Mouse (Mus musculus) spleen, adult 2 months (tissue): ENCODE data around the gene Mettl16. TPM values are rescaled to one million over a fixed set of nuclear protein-coding genes. Genes with fewer than 3 reads are reported as not detected.

Experiments
- DNase-seq, 2 experiments: peaks; one replicate each; pipeline versions ENCODE4 v3.0.0 to v3.0.0-alpha.2; 2012 to 2021; ENCODE audit warnings: low spot score in 2 of 2, low read depth in 1 of 2
- H3K27ac ChIP-seq: fragments of 200-500 bp; 2 replicates; pipeline ENCODE4 v1.5.1; 2012; ENCODE audit warnings: low read length, inconsistent platforms; ENCODE audit not compliant: insufficient read depth
- H3K27me3 ChIP-seq: fragments of 200-500 bp; 2 replicates; pipeline ENCODE4 v1.6.1; 2012; ENCODE audit warnings: mild to moderate bottlenecking, moderate library complexity, low read length, inconsistent platforms; ENCODE audit not compliant: control insufficient read depth, insufficient read depth
- H3K36me3 ChIP-seq: fragments of 200-500 bp; 2 replicates; pipeline ENCODE4 v1.6.1; 2012; ENCODE audit warnings: mild to moderate bottlenecking, low read length, inconsistent platforms; ENCODE audit not compliant: control insufficient read depth, insufficient read depth
- H3K4me1 ChIP-seq: fragments of 200-500 bp; 2 replicates; pipeline ENCODE4 v1.6.1; 2011; ENCODE audit warnings: inconsistent platforms; ENCODE audit not compliant: control insufficient read depth, insufficient read depth, insufficient read length
- H3K4me3 ChIP-seq: fragments of 200-500 bp; 2 replicates; pipeline ENCODE4 v1.5.1; 2011; ENCODE audit warnings: mild to moderate bottlenecking, inconsistent platforms; ENCODE audit not compliant: insufficient read depth, insufficient read length; ENCODE audit errors: extremely low read depth
- CTCF ChIP-seq: fragments of 200-500 bp; IDR thresholded peaks from 2 replicates; pipeline ENCODE4 v1.5.1; 2011; ENCODE audit warnings: mild to moderate bottlenecking, inconsistent platforms; ENCODE audit not compliant: insufficient read depth, insufficient read length, insufficient replicate concordance; ENCODE audit errors: extremely low read depth
- POLR2A ChIP-seq: fragments of 200-500 bp; IDR thresholded peaks from 2 replicates; pipeline ENCODE4 v1.6.1; 2011; ENCODE audit warnings: low read depth, low read length, inconsistent platforms
- WGBS: fragments of 180-500 bp; shearing (Covaris S2); methylation state at CpG from one replicate; pipeline ENCODE4 v1.1.7; 2018; 5-methylcytosine and 5-hydroxymethylcytosine counted together
- polyA plus RNA-seq: library from polyadenylated mRNA; depleted of rRNA; stranded (reverse); fragments of >200 nt; gene quantifications from 2 replicates; pipeline ENCODE4 v1.2.3, GENCODE M21; 2012

Gene Mettl16
- polyA plus RNA-seq, 1 experiment, result 3.2 TPM

DNA sequence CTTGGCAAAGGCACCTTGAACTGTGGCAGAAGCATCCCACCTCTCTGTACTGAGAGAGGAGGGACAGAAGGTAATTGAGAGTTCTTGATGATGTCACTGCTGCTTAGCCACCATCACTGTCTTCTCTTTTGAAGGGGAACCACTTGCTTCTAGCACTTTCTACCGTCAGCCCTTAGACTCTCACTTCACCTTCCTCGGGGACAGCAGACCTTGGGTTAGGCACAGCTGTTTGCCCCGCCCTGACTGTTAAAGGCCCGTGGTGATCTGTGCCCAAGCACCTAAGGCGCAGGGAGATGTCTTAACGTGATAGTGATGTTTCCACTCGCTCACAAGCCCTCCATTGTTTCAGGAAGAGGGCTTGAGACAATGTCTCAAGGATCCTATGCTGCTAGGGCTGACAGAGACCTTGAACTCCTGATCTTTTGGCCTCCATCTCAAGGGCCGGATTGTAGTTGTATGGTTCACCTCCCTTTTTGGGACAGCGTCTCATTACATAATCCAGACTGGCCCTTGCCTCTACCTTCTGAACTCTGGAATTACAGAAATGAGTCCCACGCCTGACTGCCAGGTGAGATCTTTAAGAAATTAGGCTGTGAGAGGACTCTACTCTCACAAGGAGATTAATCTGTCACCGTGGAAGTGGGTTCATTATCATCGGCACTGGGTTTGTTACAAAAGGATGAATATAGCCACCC is 9.5 kb upstream of the Mettl16 start:
- DNase-seq, result no peak
- no peak overlapping the region for H3K27ac ChIP-seq
- H3K27me3 ChIP-seq, result no peaks in the 10 kb centered on the region; the same call in 1 of the 2 replicates
- peaks cover 3% of the 10 kb centered on the region; the same call in 1 of the 2 replicates for H3K4me1 ChIP-seq
- TF ChIP-seq POLR2A (no peak), CTCF (no peak)
- H3K4me3 ChIP-seq, result no peak overlapping the region
- WGBS, result 63% methylated on average over 12 of the region's 12 CpGs
- no peaks in the 10 kb centered on the region for H3K36me3 ChIP-seq

- Histone ChIP-seq H3K27ac (no peak overlapping the region), H3K36me3 (no peaks in the 10 kb centered on the region), H3K4me3 (no peak overlapping the region), H3K4me1 (peaks cover 3% of the 10 kb centered on the region; the same call in 1 of the 2 replicates), H3K27me3 (no peaks in the 10 kb centered on the region; the same call in 1 of the 2 replicates)
- TF ChIP-seq POLR2A (no peak), CTCF (no peak)
- 93% methylated on average over 10 of the region's 10 CpGs for WGBS
- no peak for DNase-seq
These were observed 6.5 kb upstream of the Mettl16 start for GRCm38 (mm10) chr11:74763960-74764625.

- Histone ChIP-seq H3K27me3 (no peaks in the 10 kb centered on the region; the same call in 1 of the 2 replicates), H3K4me3 (no peak overlapping the region), H3K27ac (no peak overlapping the region), H3K4me1 (peaks cover 11% of the 10 kb centered on the region), H3K36me3 (no peaks in the 10 kb centered on the region)
- WGBS, result 98% methylated on average over 4 of the region's 4 CpGs
- TF ChIP-seq POLR2A (no peak), CTCF (no peak)
- DNase-seq, result no peak
These were observed 3.2 kb upstream of the Mettl16 start for GRCm38 (mm10) chr11:74767469-74767868.

- Histone ChIP-seq H3K27me3 (no peaks in the 10 kb centered on the region; the same call in 1 of the 2 replicates), H3K4me1 (peaks cover 11% of the 10 kb centered on the region), H3K36me3 (no peaks in the 10 kb centered on the region), H3K4me3 (no peak overlapping the region), H3K27ac (no peak overlapping the region)
- peak; percentile 25 to 59 for DNase-seq
- peak; percentile 39; the same call in 1 of the 2 replicates for TF ChIP-seq CTCF
- no peak for TF ChIP-seq POLR2A
- 49% methylated on average over 6 of the region's 6 CpGs for WGBS
These were observed 2.6 kb upstream of the Mettl16 start for GRCm38 (mm10) chr11:74768045-74768444.

DNA sequence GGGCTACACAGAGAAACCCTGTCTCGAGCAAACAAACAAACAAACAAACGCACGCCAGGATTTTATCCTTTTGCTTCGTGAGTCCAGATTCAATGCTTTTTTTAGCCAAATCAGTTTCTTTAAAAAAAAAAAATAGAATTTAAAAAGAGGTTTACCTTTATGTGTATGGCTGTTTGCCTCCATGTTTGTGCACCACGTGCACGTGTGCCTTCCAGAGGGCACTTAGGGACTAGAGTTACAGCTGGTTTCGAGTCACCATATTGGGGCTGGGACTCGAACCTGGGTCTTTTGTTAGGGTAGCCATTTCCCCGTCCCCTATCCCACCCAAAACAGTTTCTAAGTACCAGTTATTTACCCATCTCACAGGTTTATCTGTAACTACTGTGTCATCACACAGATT is 593 bp upstream of the Mettl16 start:
- no peak for DNase-seq
- H3K4me3 ChIP-seq, result no peak overlapping the region
- H3K36me3 ChIP-seq, result peaks cover 7% of the 10 kb centered on the region; the same call in 1 of the 2 replicates
- no peak overlapping the region for H3K27ac ChIP-seq
- no peaks in the 10 kb centered on the region; the same call in 1 of the 2 replicates for H3K27me3 ChIP-seq
- no peak for TF ChIP-seq CTCF
- no peak for TF ChIP-seq POLR2A
- 84% methylated on average over 9 of the region's 9 CpGs for WGBS
- H3K4me1 ChIP-seq, result peaks cover 8% of the 10 kb centered on the region

DNA sequence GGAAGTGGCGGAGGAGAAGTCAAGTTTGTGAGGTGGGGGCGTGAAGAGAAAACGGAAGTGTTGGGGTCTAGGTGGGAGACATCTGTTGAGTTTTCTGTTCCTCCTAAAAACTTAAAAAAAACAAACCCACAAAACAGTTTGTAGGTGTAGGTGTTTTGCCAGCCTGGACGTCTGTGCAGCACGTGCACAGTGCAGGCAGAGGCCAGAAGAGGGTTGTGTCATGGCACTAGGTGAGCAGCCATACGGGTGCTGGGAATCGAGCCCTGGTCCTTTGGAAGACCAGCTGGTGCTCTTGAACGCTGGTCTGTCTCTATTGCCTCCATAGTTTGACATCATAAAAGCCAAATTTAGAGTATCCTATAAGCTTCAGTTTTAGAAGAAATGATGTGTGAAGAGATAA is 604 bp downstream of the Mettl16 start:
- DNase-seq, result peak in 1 of 2 experiments; percentile 9
- H3K27me3 ChIP-seq, result no peaks in the 10 kb centered on the region
- TF ChIP-seq POLR2A (no peak), CTCF (no peak)
- peak overlapping the region; percentile 90 for H3K27ac ChIP-seq
- H3K4me3 ChIP-seq, result peak overlapping the region; percentile 91
- peaks cover 8% of the 10 kb centered on the region for H3K4me1 ChIP-seq
- WGBS, result 9% methylated on average over 8 of the region's 8 CpGs
- peaks cover 7% of the 10 kb centered on the region; the same call in 1 of the 2 replicates for H3K36me3 ChIP-seq
